Mouse (Mus musculus): ENCODE data around the gene Rsph9. TPM values are rescaled to one million over a fixed set of nuclear protein-coding genes. Genes with fewer than 3 reads are reported as not detected.

The Rsph9 gene
- polyA plus RNA-seq, 1 experiment from 2014 or later: 10.1 TPM

Other genes starting within 250 kb of the Rsph9 start
- 3.6 and 3.9 TPM in 2 replicates for gene Vegfa, start 111.8 kb downstream of the Rsph9 start, polyA plus RNA-seq (2015; fragmentation: Nextera tagmentation; extraction: Ambion mirVana)
- gene Mrps18a, start 33.2 kb downstream of the Rsph9 start, polyA plus RNA-seq (2015; fragmentation: Nextera tagmentation; extraction: Ambion mirVana): 124 and 126 TPM in 2 replicates
- 33.9 and 36.6 TPM in 2 replicates for gene Mad2l1bp, start 9.3 kb upstream of the Rsph9 start, polyA plus RNA-seq (2015; fragmentation: Nextera tagmentation; extraction: Ambion mirVana)
- 37.9 and 39.2 TPM in 2 replicates for gene Gtpbp2, start 16.8 kb upstream of the Rsph9 start, polyA plus RNA-seq (2015; fragmentation: Nextera tagmentation; extraction: Ambion mirVana)
- gene Polh, start 58.4 kb upstream of the Rsph9 start, polyA plus RNA-seq (2015; fragmentation: Nextera tagmentation; extraction: Ambion mirVana): 14.9 and 15.1 TPM in 2 replicates
- 32.7 and 32.9 TPM in 2 replicates for gene Xpo5, start 58.6 kb upstream of the Rsph9 start, polyA plus RNA-seq (2015; fragmentation: Nextera tagmentation; extraction: Ambion mirVana)
- 67.9 and 72.6 TPM in 2 replicates for gene Polr1c, start 103.8 kb upstream of the Rsph9 start, polyA plus RNA-seq (2015; fragmentation: Nextera tagmentation; extraction: Ambion mirVana)
- 111 and 120 TPM in 2 replicates for gene Yipf3, start 103.9 kb upstream of the Rsph9 start, polyA plus RNA-seq (2015; fragmentation: Nextera tagmentation; extraction: Ambion mirVana)
- 0.45 and 0.48 TPM in 2 replicates for gene Lrrc73, start 109.3 kb upstream of the Rsph9 start, polyA plus RNA-seq (2015; fragmentation: Nextera tagmentation; extraction: Ambion mirVana)
- gene Tjap1, start 138.8 kb upstream of the Rsph9 start, polyA plus RNA-seq (2015; fragmentation: Nextera tagmentation; extraction: Ambion mirVana): 36.8 and 38.9 TPM in 2 replicates
- gene Dlk2, start 153.2 kb upstream of the Rsph9 start, polyA plus RNA-seq (2015; fragmentation: Nextera tagmentation; extraction: Ambion mirVana): 6.7 and 8.8 TPM in 2 replicates
- gene Abcc10, start 184.1 kb upstream of the Rsph9 start, polyA plus RNA-seq (2015; fragmentation: Nextera tagmentation; extraction: Ambion mirVana): 6.6 and 6.7 TPM in 2 replicates
- gene Zfp318, start 239.5 kb upstream of the Rsph9 start, polyA plus RNA-seq (2015; fragmentation: Nextera tagmentation; extraction: Ambion mirVana): 4.9 and 5.4 TPM in 2 replicates

Data from stomach, embryonic 16.5 days (tissue).